Mouse (Mus musculus) heart, embryonic 14.5 days (tissue): Measurements from ENCODE around the gene Jarid2. TPM values are rescaled to one million over a fixed set of nuclear protein-coding genes. Genes with fewer than 3 reads are reported as not detected.

ENCODE experiments used
- ATAC-seq: fragments of 200-750 bp; cut with Nextera tagmentation; 2 replicates; pipeline ENCODE4 v1.8.0; 2017; ENCODE audit warnings: low read depth, moderate TSS enrichment; ENCODE audit not compliant: insufficient number of reproducible peaks, insufficient read depth, low FRiP score
- H3K27ac ChIP-seq, 2 experiments: fragments of 200-500 bp in 1 of 2; fragments of 300-500 bp in 1 of 2; sonication (generic) in 1 of 2; replicated peaks in 1 of 2; 2 replicates each; pipeline ENCODE4 v1.5.1; 2012 to 2014; ENCODE audit warnings: low read depth in 2 of 2, low read length in 2 of 2, control low read depth in 1 of 2, mild to moderate bottlenecking in 1 of 2, mixed read lengths in 1 of 2; ENCODE audit not compliant: control insufficient read depth in 1 of 2, insufficient read depth in 1 of 2
- H3K27me3 ChIP-seq: fragments of 300-500 bp; sonication (generic); 2 replicates; pipeline ENCODE4 v1.6.1; 2014; ENCODE audit warnings: mild to moderate bottlenecking, low read length, control low read depth; ENCODE audit not compliant: control insufficient read depth, insufficient read depth
- H3K36me3 ChIP-seq: fragments of 300-500 bp; sonication (generic); 2 replicates; pipeline ENCODE4 v1.6.1; 2014; ENCODE audit warnings: mild to moderate bottlenecking, control low read depth, low read length, mixed read lengths; ENCODE audit not compliant: control insufficient read depth, insufficient read depth
- H3K4me1 ChIP-seq, 2 experiments: fragments of 200-500 bp in 1 of 2; fragments of 300-500 bp in 1 of 2; sonication (generic) in 1 of 2; 2 replicates each; pipeline ENCODE4 v1.6.1; 2012 to 2014; ENCODE audit warnings: low read length in 2 of 2, control low read depth in 1 of 2, mixed read lengths in 1 of 2; ENCODE audit not compliant: control insufficient read depth in 2 of 2, insufficient read depth in 2 of 2
- H3K4me2 ChIP-seq: fragments of 300-500 bp; sonication (generic); 2 replicates; pipeline ENCODE4 v1.6.1; 2014; ENCODE audit warnings: mild to moderate bottlenecking, low read length
- H3K4me3 ChIP-seq, 2 experiments: fragments of 200-500 bp in 1 of 2; fragments of 300-500 bp in 1 of 2; sonication (generic) in 1 of 2; 2 replicates each; pipeline ENCODE4 v1.5.1; 2012 to 2014; ENCODE audit warnings: low read length in 2 of 2, mild to moderate bottlenecking in 2 of 2, control low read depth in 1 of 2, low read depth in 1 of 2, moderate library complexity in 1 of 2; ENCODE audit not compliant: control insufficient read depth in 1 of 2, insufficient read depth in 1 of 2
- H3K9ac ChIP-seq: fragments of 300-500 bp; sonication (generic); 2 replicates; pipeline ENCODE4 v1.6.1; 2014; ENCODE audit warnings: mild to moderate bottlenecking, low read length
- H3K9me3 ChIP-seq: fragments of 300-500 bp; sonication (generic); 2 replicates; pipeline ENCODE4 v1.6.1; 2016; ENCODE audit warnings: low read length, control low read depth; ENCODE audit not compliant: control insufficient read depth
- WGBS: fragments of 180-500 bp; shearing (Covaris S2); extraction: QIAGEN DNeasy Blood & Tissue Kit; methylation state at CpG from one replicate; pipeline ENCODE4 v1.1.7; 2014; 5-methylcytosine and 5-hydroxymethylcytosine counted together
- polyA plus RNA-seq: library from polyadenylated mRNA; unstranded; fragments of >200 nt; fragmentation: Nextera tagmentation; extraction: Ambion mirVana; gene quantifications from 2 replicates; pipeline ENCODE4 v1.2.1, GENCODE M21; 2014

Gene Jarid2
- polyA plus RNA-seq, 1 experiment from 2014 or later, result 17.4 TPM

- Histone ChIP-seq H3K9me3 (no peaks in the 10 kb centered on the region), H3K36me3 (no peaks in the 10 kb centered on the region), H3K9ac (no peak overlapping the region), H3K4me3 (no peak overlapping the region), H3K4me2 (no peak overlapping the region), H3K4me1 (peaks cover 4 to 51% of the 10 kb centered on the region in 2 experiments; a peak in 3 of 4 replicates), H3K27me3 (no peaks in the 10 kb centered on the region), H3K27ac (no peak overlapping the region)
- no peak for ATAC-seq
Measured at GRCm38 (mm10) chr13:44799166-44799565, 69.9 kb downstream of the Jarid2 start.

GRCm38 (mm10) chr13:44800059-44800458, 70.8 kb downstream of the Jarid2 start:
- Histone ChIP-seq H3K4me3 (no peak overlapping the region), H3K4me1 (peaks cover 4 to 45% of the 10 kb centered on the region in 2 experiments; a peak in 3 of 4 replicates), H3K27ac (no peak overlapping the region), H3K9ac (no peak overlapping the region), H3K9me3 (no peaks in the 10 kb centered on the region), H3K36me3 (no peaks in the 10 kb centered on the region), H3K4me2 (peak overlapping the region; percentile 6; the same call in 1 of the 2 replicates), H3K27me3 (no peaks in the 10 kb centered on the region)
- WGBS, result 73% methylated on average over 7 of the region's 7 CpGs
- ATAC-seq, result no peak

- Histone ChIP-seq H3K4me3 (no peak overlapping the region), H3K9ac (no peak overlapping the region), H3K4me2 (no peak overlapping the region), H3K4me1 (peaks cover 0 to 25% of the 10 kb centered on the region in 2 experiments; a peak in 2 of 4 replicates), H3K27ac (no peak overlapping the region), H3K27me3 (no peaks in the 10 kb centered on the region), H3K9me3 (no peaks in the 10 kb centered on the region), H3K36me3 (no peaks in the 10 kb centered on the region)
- WGBS, result 44% methylated on average over 1 of the region's 1 CpGs
- no peak for ATAC-seq
Measured at GRCm38 (mm10) chr13:44804876-44805275, 75.6 kb downstream of the Jarid2 start.

- 76% methylated on average over 1 of the region's 1 CpGs for WGBS
Measured at GRCm38 (mm10) chr13:44808307-44808706, 79.0 kb downstream of the Jarid2 start.

GRCm38 (mm10) chr13:44811021-44811420, 81.7 kb downstream of the Jarid2 start:
- H3K4me1 ChIP-seq, result peaks cover 0 to 26% of the 10 kb centered on the region in 2 experiments; a peak in 2 of 4 replicates
- H3K36me3 ChIP-seq, result no peaks in the 10 kb centered on the region
- 74% methylated on average over 2 of the region's 2 CpGs for WGBS
- H3K27me3 ChIP-seq, result no peaks in the 10 kb centered on the region
- no peak overlapping the region for H3K9ac ChIP-seq
- no peak overlapping the region for H3K27ac ChIP-seq
- no peaks in the 10 kb centered on the region for H3K9me3 ChIP-seq
- H3K4me3 ChIP-seq, result no peak overlapping the region
- H3K4me2 ChIP-seq, result no peak overlapping the region
- ATAC-seq, result no peak

More at GRCm38 (mm10) chr13:44808307-44808706, 79.0 kb downstream of the Jarid2 start:
- no peak overlapping the region for H3K27ac ChIP-seq
- peaks cover 0 to 32% of the 10 kb centered on the region in 2 experiments; a peak in 2 of 4 replicates for H3K4me1 ChIP-seq
- H3K4me3 ChIP-seq, result no peak overlapping the region
- H3K4me2 ChIP-seq, result no peak overlapping the region
- H3K9ac ChIP-seq, result no peak overlapping the region
- no peaks in the 10 kb centered on the region for H3K36me3 ChIP-seq
- H3K9me3 ChIP-seq, result no peaks in the 10 kb centered on the region
- no peak for ATAC-seq
- H3K27me3 ChIP-seq, result no peaks in the 10 kb centered on the region

GRCm38 (mm10) chr13:44811601-44812000, 82.3 kb downstream of the Jarid2 start:
- Histone ChIP-seq H3K27me3 (no peaks in the 10 kb centered on the region), H3K9ac (no peak overlapping the region), H3K36me3 (no peaks in the 10 kb centered on the region), H3K4me1 (peaks cover 0 to 26% of the 10 kb centered on the region in 2 experiments; a peak in 2 of 4 replicates), H3K9me3 (no peaks in the 10 kb centered on the region), H3K4me2 (no peak overlapping the region), H3K4me3 (no peak overlapping the region), H3K27ac (no peak overlapping the region)
- 76% methylated on average over 10 of the region's 10 CpGs for WGBS
- no peak for ATAC-seq

GRCm38 (mm10) chr13:44812381-44812780, 83.1 kb downstream of the Jarid2 start:
- WGBS, result 79% methylated on average over 5 of the region's 5 CpGs
- Histone ChIP-seq H3K4me2 (no peak overlapping the region), H3K36me3 (no peaks in the 10 kb centered on the region), H3K4me1 (peaks cover 0 to 21% of the 10 kb centered on the region in 2 experiments; a peak in 2 of 4 replicates), H3K9me3 (no peaks in the 10 kb centered on the region), H3K27ac (no peak overlapping the region), H3K9ac (no peak overlapping the region), H3K27me3 (no peaks in the 10 kb centered on the region), H3K4me3 (no peak overlapping the region)
- no peak for ATAC-seq

- peaks cover 7 to 52% of the 10 kb centered on the region in 2 experiments for H3K4me1 ChIP-seq
- H3K9me3 ChIP-seq, result no peaks in the 10 kb centered on the region
- no peaks in the 10 kb centered on the region for H3K27me3 ChIP-seq
- ATAC-seq, result no peak
- 0 out of 4 replicates have a peak overlapping the region, but pooled peaks of 1 of the 2 experiments have one; percentile 15 for H3K27ac ChIP-seq
- H3K36me3 ChIP-seq, result peaks cover 4% of the 10 kb centered on the region; the same call in 1 of the 2 replicates
- H3K9ac ChIP-seq, result no peak overlapping the region
- peak overlapping the region; percentile 19 for H3K4me2 ChIP-seq
- H3K4me3 ChIP-seq, result no peak overlapping the region
- WGBS, result 7% methylated on average over 4 of the region's 4 CpGs
Measured at GRCm38 (mm10) chr13:44819400-44819799, 90.1 kb downstream of the Jarid2 start.
